Mouse (Mus musculus): ENCODE measurements around the gene Fancc. TPM values are rescaled to one million over a fixed set of nuclear protein-coding genes. Genes with fewer than 3 reads are reported as not detected.
A peak's percentile ranks its signal among the peaks of the same experiment; 100 is the strongest.
"Not testable (repeated sequence)": the region's sequence is repeated elsewhere in the genome, so short reads cannot be mapped to it uniquely, and the experiment has no call there.

The Fancc gene
- total RNA-seq, 2 experiments from 2014 or later, result 8.1 to 8.8 TPM

DNA sequence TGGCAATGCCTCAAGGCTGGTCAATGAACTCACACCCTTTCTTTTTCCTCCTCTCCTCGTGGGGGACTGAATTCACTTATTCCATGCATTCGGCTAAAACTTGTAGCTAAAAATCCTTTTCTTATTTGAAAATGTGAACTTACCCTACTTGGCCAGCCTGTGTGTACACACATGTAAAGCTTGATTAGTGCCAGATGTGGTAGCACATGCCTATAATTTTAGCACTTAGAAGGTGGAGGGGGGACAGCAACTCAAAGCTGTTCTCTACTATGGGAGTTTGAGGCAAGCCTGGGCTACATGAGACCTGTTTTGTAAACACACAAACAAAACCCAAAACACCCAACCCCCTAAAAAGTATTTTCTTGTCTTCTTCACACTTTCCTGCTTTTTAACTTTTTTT is 19.5 kb upstream of the Fancc start:
- no peak for DNase-seq (ENCODE audit: low spot score in 2 of 2)

GRCm38 (mm10) chr13:63515542-63515941 is 18.5 kb upstream of the Fancc start:
- DNase-seq (ENCODE audit: low spot score in 2 of 2), result no peak

GRCm38 (mm10) chr13:63514931-63515360 is 17.9 kb upstream of the Fancc start:
- DNase-seq (ENCODE audit: low spot score in 2 of 2), result no peak

GRCm38 (mm10) chr13:63513374-63514098 is 16.5 kb upstream of the Fancc start:
- DNase-seq (ENCODE audit: low spot score in 2 of 2), result no peak

GRCm38 (mm10) chr13:63512411-63512810 is 15.3 kb upstream of the Fancc start:
- DNase-seq (ENCODE audit: low spot score in 2 of 2), result no peak

- DNase-seq (ENCODE audit: low spot score in 2 of 2), result no peak
These were observed 10.7 kb upstream of the Fancc start for GRCm38 (mm10) chr13:63507821-63508220.

DNA sequence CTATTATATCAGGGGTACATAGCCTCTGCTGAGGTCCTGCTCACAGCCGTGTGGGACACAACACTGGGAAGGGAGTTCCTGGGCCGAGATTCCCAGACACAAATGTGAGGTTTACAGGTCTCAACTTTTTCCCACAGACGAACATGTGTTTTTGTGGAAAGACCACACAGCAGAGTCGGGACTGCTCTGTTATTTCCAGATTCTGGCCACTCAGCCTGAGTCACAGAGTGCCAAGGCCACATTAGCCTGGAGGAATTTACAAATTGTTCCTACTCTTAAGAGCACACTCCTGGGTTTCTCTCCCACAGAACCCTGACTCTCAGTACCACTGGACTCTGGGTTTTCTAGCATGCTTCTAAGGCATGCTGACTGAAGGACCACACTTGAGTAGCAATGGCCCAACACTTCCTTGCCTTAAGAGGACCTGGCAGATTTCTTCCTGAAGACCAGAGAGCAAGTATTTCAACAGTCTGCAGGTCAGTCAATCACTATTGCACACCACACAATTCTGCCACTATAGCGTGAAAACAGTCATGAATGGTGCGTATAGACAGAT is 10.0 kb upstream of the Fancc start:
- DNase-seq (ENCODE audit: low spot score in 2 of 2), result no peak

GRCm38 (mm10) chr13:63506364-63506763 is 9.3 kb upstream of the Fancc start:
- no peak for DNase-seq (ENCODE audit: low spot score in 2 of 2)

DNA sequence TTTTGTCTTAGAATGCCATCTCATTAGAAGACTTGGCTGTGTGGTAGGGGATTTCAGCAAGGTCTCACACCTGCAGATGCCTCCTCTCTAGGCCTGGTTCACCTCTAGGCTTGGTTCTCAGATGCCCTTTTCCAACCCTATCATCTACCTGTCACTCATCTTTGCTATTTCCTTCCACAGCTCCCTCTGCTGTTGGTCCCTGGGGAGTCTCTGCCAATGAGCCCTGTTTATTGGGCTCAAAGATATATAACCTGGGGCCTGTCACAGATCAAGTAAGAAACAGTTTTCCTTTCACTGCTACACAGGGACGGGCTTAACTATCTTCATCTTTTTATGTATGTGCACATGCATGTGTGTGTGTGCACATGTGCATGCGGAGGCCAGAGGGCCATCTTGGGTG is 5.3 kb upstream of the Fancc start:
- DNase-seq (ENCODE audit: low spot score in 2 of 2), result no peak

GRCm38 (mm10) chr13:63499489-63499888 is 2.4 kb upstream of the Fancc start:
- DNase-seq (ENCODE audit: low spot score in 2 of 2), result no peak

DNA sequence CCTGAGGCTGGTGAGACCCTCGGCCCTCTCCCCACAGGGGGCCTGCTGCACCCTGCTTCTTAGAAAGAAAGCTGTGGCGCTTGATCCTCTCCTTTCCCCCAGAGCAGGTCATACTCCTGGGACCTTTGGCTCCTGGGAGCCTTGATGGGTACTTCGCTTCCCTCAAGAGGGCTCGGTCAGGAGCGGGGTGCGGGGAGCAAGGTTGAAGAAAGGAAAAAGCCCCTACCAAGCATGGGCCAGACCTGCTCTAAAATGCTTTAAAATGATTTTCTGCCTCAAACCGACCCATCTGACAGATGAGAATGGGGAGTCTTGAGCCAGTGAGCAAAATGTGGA is 9.4 kb downstream of the Fancc start:
- DNase-seq (ENCODE audit: low spot score in 2 of 2), result no peak

DNA sequence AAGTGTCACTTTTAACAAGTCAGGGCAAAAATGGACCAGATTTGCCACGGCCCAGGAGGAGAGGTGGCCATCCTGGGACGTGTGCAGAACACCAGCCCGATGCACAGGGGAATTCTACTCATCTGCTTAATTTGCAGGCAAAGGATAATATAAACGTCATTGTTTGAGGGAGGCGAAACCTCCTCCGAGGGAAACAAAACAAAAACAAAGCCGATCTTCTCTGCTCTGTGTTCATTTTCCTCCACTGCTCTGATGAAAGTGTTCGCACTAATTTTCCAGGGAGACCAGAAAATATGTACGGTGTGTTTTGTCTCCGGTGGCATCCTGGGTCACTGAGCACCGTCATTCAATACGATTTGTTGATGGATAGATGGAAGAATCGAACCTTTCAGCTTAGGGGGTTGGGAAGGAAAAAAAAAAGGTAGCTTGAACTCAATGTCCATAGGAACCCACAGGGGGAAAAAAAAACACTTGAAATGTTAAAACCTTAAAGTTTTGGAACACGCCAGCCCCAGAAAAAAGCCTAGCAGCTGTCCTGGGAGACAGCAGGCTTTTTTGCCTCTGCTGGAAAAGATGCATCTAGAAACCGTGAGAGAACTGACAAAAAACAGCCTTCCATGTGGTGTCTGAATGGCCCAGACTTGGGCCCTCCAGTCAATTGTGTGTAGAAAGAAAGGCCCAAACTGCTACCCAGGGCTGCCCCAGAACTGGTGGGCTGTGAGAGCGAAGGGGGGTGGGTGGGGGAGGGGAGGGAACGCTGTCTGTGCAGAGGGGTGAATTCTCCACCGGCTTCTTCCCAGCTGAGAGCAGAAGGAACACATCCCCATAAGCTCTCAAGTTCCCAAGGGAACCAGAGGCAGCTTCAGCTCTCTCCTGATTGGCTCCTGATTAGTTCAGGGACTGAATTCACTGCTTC is 10.0 kb downstream of the Fancc start:
- no peak for DNase-seq (ENCODE audit: low spot score in 2 of 2)

DNA sequence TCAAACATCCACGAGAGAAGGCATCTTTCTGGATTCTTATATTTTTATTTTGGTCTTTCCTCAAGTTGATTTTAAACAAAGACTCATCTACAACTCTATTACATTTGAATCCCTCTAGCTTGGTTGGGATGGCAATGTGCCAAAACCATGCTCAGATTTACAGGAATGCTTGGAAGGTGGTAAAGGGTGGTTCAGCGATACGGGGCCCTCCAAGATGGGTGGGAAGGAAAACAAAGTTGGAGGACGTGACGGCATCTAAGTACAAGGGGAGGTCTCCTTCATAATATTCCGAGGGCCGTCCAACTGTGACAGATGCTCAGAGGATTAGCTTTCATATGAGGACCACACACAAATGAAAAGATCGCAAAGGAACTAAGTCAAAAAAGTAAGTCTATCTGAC is 21.7 kb downstream of the Fancc start:
- no peak for DNase-seq (ENCODE audit: low spot score in 2 of 2)

GRCm38 (mm10) chr13:63452898-63453297 is 44.2 kb downstream of the Fancc start:
- no peak for DNase-seq (ENCODE audit: low spot score in 2 of 2)

DNA sequence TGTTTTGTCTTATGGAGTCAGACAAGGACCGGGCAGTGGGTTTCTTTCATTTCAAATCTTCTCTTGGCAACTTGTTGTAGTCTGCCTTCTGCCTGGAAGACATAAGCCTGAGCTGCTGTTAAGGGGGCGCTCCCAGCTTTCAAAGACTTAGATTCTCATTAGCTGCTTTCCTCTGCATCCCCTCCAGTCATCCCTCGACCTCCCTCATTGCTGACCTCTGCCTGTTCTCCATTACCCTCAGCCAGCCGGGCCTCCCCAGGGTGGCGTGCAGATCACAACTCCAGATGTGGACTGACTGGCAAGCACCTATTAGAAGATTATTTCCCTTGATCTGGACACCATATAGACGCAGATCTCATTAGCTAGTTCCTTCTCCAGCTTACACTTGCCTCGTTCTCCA is 45.9 kb downstream of the Fancc start:
- no peak for DNase-seq (ENCODE audit: low spot score in 2 of 2)

DNA sequence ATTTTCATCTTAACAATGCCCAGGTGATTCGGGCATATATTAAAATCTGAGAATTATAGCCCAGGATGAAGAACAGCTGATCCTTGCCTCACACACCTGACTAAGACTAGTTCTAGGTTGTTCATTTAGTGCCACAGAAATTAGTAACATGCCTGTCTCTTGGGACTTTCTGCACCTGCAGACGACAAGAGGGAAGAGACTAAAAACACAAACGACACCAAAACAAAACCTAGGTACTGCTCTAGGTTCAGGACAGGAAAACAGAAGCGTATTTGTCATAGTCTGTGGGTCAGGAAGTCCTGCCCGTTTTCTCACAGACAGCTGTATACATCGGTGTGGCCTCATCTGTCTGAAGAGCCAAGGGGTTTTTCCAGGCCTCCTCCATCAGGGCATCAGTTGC is 51.7 kb downstream of the Fancc start:
- no peak for DNase-seq (ENCODE audit: low spot score in 2 of 2)

- no peak for DNase-seq (ENCODE audit: low spot score in 2 of 2)
These were observed 64.3 kb downstream of the Fancc start for GRCm38 (mm10) chr13:63432759-63433158.

- DNase-seq (ENCODE audit: low spot score in 2 of 2), result no peak
These were observed 65.3 kb downstream of the Fancc start for GRCm38 (mm10) chr13:63431857-63432191.

DNA sequence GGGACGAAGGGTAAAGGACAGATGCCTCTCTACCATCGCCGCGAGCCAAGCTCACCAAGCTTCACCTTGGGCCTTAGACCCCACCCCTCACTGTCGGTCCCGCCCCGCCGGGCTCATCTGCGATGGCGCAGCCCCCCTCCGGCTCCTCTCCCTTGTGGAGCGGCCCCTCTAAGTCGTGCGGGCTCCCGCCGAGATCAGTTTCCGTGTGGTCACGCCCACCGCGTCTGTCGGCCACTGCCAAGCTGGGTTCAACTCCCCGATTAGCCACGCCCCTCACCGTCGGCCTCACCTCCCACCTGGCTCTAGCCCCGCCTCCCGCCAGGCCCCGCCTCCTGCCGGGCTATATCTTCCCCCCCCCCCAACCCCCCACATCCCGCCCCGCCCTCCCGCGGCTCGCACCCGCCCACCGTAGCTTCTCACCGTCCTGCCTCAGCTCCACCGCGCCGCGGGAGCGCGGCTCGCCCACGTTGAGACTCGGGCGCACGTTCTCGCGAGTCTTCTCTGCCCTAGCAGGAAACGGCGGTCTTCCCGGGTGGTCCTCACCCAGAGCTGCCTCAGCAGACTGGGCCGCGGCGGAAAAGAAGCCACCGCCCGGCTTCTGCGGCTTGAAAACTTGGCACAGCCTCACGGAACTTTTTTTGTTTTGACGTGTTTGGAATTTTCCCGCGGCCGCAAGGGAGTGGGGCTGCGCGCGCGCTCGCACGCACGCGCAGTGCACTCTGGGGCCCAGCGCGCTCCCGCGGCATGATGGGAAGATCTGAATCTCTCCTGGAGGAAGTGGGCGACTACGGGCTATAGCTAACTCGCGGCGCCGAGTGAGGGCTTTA is 65.8 kb downstream of the Fancc start:
- peak; percentile 86 to 93 for DNase-seq (ENCODE audit: low spot score in 2 of 2)

DNA sequence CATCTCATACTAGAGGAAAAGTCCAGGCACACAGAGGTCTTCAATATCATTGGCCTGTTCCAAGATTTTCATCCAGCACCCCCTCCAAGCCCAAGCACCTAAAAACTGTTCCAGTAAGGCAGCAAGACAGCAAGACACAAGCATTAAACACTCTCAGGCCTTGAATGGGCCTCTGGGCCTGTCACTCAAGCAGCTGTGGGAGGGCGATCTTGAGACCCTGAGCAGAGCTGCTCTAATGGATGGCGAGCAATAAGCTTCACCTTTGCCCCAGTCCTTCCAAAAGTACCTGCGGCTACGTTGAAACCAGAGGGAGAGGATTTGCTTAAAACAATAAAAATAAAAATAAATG is 66.4 kb downstream of the Fancc start:
- DNase-seq (ENCODE audit: low spot score in 2 of 2), result no peak

DNA sequence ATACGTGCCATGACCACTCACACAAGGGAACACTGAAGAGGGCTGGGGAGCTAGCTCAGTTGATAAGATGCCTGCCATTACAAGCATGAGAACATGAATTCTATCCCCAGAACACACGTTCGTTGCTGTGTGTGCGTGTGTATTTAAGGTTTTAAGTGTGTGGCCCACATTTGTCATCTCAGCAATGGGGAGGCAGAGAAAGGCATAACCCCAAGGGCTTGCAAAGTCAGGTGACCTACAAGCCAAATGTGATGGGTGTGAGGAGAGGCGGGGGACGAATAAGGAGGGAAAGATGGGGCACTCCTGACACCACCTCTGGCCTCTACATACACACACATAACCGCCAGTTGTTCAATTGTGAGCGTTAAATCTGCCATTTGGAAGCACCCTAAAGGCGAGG is 66.9 kb downstream of the Fancc start:
- DNase-seq (ENCODE audit: low spot score in 2 of 2), result no peak

- not testable (repeated sequence) for DNase-seq (ENCODE audit: low spot score in 2 of 2)
These were observed 68.9 kb downstream of the Fancc start for GRCm38 (mm10) chr13:63428211-63428610.

Measured in layer of hippocampus, adult 18-20 months (tissue).